Mouse (Mus musculus): ENCODE results near the gene Lhx4.

The Lhx4 gene

DNA sequence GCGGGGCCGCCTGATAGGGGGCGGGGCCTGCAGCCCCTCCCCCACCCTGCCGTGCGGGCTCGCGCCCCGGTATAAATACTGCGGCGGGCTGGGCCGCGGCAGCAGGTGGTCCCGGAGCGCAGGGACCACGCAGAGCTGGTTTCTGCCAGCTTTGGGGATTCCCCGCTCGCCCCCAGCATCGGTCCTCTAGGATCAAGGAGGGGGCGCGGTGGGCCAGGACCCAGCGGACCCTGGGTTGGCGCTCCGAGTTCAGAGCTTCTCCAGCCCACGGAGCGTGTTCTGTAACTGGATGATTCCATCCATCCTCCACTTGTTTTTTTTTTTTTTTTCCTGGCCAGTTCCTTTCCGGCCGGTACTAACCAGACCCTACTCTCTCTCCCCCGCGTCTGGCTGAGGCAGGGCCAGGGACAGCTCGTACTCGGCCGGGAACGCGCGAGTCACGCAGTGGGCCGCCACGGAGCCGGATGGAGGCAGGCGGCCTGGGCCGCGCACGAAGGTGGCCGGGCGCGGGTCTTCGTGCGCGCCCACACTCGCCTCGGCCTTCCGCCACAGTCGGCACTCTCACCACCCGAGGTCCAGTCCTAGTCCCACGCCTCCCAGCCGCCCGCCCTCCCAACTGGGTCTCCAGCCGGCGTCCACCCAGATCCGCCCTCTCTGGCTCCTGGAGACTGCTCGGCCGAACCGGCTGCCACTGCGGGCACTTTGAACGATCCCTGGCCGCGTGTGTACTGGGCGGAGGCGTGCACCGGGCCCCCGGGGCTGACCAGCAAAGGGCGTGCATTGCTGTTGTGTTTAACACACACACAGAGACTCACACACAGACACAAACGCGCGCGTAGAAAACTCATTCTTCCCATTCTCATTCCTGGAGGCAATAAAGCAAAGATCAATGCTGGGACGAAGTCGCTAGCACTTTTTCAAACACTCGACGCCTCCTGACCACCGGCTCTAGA, 8.8 kb downstream of the Lhx4 start:
- in situ Hi-C loops (cut with MboI, MseI): no loop called here

- in situ Hi-C loops (cut with MboI, MseI): no loop called here
Observed at GRCm38 (mm10) chr1:155741988-155742387, 9.5 kb downstream of the Lhx4 start.

- in situ Hi-C loops (cut with MboI, MseI): no loop called here
Observed at GRCm38 (mm10) chr1:155741378-155741945, 10.0 kb downstream of the Lhx4 start.

GRCm38 (mm10) chr1:155740622-155741377, 10.7 kb downstream of the Lhx4 start:
- in situ Hi-C loops (cut with MboI, MseI): no loop called here

- in situ Hi-C loops (cut with MboI, MseI): no loop called here
Observed at GRCm38 (mm10) chr1:155737809-155738383, 13.6 kb downstream of the Lhx4 start.

GRCm38 (mm10) chr1:155737017-155737808, 14.3 kb downstream of the Lhx4 start:
- in situ Hi-C loops (cut with MboI, MseI): no loop called here

GRCm38 (mm10) chr1:155736096-155736825, 15.2 kb downstream of the Lhx4 start:
- in situ Hi-C loops (cut with MboI, MseI): no loop called here

- in situ Hi-C loops (cut with MboI, MseI): no loop called here
Observed at GRCm38 (mm10) chr1:155731156-155731555, 20.3 kb downstream of the Lhx4 start.

DNA sequence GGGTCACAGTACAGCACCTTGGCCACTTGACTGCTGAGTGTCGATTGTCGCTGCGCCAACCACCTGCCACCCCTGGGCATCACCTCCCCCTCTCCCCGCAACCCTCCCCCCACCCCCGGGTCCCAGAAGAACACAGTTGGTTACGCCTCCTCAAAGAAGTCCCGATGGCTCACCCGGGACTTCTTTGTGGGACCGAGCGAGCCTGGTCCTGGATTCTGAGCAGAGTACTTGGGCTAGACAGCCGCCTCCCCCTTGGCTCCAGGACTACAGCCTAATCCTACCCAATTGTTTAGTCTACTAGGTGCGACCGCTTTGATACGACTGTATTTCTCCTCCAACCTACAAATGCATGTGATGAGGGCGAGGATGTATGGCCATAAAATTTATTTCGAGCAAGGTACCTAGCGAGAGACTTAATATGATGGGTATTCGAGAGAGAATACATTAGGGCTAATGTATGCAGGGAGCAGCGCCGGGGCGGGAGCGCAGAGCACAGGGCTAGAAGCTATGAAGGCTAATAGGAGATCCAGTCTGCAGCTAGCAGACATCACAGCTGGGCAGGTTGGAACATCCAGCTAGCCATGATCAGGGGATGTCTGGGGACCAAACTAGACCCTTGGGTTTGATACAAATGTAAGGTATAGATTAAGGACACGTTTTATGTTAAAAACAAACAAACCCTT, 22.2 kb downstream of the Lhx4 start:
- in situ Hi-C loops (cut with MboI, MseI): no loop called here

DNA sequence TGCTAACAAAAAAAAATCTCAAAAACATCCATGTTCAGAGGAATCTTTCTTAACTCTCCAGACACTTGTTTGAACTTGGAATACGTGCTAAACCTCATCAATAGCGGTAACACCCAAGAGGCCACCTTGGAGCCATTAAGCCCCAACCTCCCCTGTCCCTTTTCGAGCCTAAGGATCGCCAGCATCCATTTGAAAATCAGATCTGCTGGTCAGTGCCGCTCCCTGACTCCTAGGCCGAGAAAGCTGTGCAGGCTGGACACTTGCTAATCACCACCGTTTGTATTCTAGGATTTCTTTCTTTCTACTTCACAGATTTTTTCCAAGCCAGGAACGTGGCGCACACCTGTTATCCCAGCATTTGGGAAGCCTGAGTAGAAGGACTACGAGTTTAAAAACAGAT, 23.7 kb downstream of the Lhx4 start:
- in situ Hi-C loops (cut with MboI, MseI): no loop called here

GRCm38 (mm10) chr1:155725876-155726275, 25.6 kb downstream of the Lhx4 start:
- in situ Hi-C loops (cut with MboI, MseI): no loop called here

GRCm38 (mm10) chr1:155724301-155724700, 27.2 kb downstream of the Lhx4 start:
- in situ Hi-C loops (cut with MboI, MseI): loop anchor here in 1 of 2 experiments (5.0 kb wide), 1 partner anchor 142 kb away; no protein-coding TSS in a partner anchor

DNA sequence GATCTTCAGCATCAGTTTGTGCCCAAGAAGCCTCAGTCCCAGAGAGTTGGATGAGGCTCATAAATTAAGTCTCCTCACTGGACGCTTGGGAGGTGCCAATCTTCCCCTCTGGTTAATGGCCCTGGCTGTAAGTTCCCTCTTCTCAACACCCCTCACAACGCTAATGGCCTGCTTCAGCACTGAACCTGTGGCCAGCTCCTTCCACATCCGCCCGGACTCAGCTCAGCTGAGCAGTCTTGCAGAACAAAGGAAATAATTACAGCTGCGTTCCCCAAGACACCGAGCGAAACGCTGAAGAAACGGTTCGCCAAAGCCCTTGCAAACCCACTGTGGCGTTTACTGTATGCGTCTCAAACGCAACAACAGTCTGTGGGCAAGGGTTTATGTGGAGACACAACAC, 29.3 kb downstream of the Lhx4 start:
- in situ Hi-C loops (cut with MboI, MseI): loop anchor here in 1 of 2 experiments (5.0 kb wide), 1 partner anchor 140 kb away; no protein-coding TSS in a partner anchor

- in situ Hi-C loops (cut with MboI, MseI): loop anchor here in 1 of 2 experiments (5.0 kb wide), 1 partner anchor 139 kb away; no protein-coding TSS in a partner anchor
Observed at GRCm38 (mm10) chr1:155721443-155721842, 30.0 kb downstream of the Lhx4 start.

DNA sequence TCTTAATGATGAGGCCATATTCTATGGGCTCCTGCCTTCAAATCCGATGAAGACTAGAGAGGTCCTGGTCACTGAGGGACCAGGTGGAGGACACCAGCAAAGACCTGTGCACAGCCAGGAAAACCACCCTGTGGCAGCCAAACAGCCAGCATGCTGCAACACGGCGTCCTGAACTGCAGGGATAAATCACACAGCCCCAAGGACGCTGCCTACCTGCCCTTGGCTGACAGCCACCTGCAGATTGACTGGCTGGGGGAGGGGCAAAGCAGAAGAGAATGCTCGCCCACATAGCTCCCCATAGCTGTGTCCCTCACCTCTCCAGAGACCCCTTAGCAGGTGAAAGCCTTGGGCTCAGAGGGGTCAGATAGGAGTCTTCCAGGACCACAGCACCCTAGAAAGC, 31.5 kb downstream of the Lhx4 start:
- in situ Hi-C loops (cut with MboI, MseI): loop anchor here in 1 of 2 experiments (5.0 kb wide), 1 partner anchor 138 kb away; no protein-coding TSS in a partner anchor

- in situ Hi-C loops (cut with MboI, MseI): no loop called here
Observed at GRCm38 (mm10) chr1:155718851-155719250, 32.6 kb downstream of the Lhx4 start.

GRCm38 (mm10) chr1:155717301-155717700, 34.2 kb downstream of the Lhx4 start:
- in situ Hi-C loops (cut with MboI, MseI): no loop called here

DNA sequence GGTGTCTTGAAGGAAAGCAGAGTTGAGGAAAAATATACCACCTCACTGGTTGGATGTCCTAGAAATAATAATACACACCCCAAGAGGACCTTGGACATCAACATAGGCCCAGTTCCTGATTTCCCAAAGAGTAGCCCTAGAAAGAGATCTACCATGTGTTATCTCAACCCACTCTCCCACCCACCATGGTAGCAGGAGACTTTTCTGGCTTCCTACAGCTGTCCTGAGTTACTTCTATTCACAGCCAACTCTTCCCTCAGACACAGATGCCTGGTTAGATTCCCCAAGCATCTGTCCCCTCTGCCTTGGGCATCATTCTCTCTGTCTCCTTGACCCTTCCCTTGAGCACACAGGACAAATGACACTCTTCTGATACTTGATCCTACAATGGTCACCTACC, 36.1 kb downstream of the Lhx4 start:
- in situ Hi-C loops (cut with MboI, MseI): no loop called here

DNA sequence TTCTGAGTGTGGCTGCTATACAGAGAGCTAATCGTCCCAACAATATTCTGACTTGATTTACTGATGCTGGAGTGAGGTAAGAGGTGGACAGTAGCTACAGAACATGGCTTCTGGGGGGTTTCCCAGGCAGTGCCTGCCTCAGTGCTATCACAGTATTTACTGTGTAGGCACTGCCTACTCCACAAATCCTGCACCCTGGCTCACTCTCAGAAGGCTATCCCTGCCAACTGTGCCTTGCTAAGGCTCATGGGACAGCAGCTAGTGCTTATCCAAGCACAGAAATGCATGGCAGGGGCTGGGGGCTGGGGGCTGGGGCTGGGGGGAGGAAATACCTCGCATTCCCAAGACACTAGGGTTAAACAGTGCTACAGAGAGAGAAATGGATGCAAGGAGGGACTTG, 38.2 kb downstream of the Lhx4 start:
- in situ Hi-C loops (cut with MboI, MseI): no loop called here
